Mouse (Mus musculus) CH12.LX (cell line): ENCODE data around the gene Slc22a13. TPM values are rescaled to one million over a fixed set of nuclear protein-coding genes. Genes with fewer than 3 reads are reported as not detected.

Experiments
- DNase-seq: peaks from one replicate; pipeline ENCODE4 v3.0.0-alpha.2; 2013; ENCODE audit errors: extremely low read depth
- H3K27ac ChIP-seq: 2 replicates; pipeline ENCODE4 v1.5.1; 2012; ENCODE audit warnings: low read depth, mild to moderate bottlenecking, control low read depth, moderate library complexity; ENCODE audit not compliant: insufficient read depth
- H3K27me3 ChIP-seq: replicated peaks from 2 replicates; pipeline ENCODE3; 2012; ENCODE audit warnings: inconsistent platforms
- H3K36me3 ChIP-seq, 2 experiments: replicated peaks in 1 of 2; 2 replicates each; pipeline versions ENCODE3 to v1.6.1; 2012; ENCODE audit warnings: inconsistent platforms in 1 of 2, low read length in 1 of 2, mild to moderate bottlenecking in 1 of 2, mixed read lengths in 1 of 2, moderate library complexity in 1 of 2; ENCODE audit not compliant: control insufficient read depth in 1 of 2, insufficient read depth in 1 of 2
- H3K4me1 ChIP-seq, 2 experiments: 2 replicates each; pipeline ENCODE4 v1.6.1; 2012; ENCODE audit warnings: inconsistent platforms in 1 of 2, moderate library complexity in 1 of 2; ENCODE audit not compliant: insufficient read depth in 2 of 2, control insufficient read depth in 1 of 2
- H3K4me2 ChIP-seq: 2 replicates; pipeline ENCODE4 v1.6.1; 2012; ENCODE audit warnings: low read depth, mild to moderate bottlenecking, control low read depth; ENCODE audit not compliant: poor library complexity, insufficient read depth, severe bottlenecking
- H3K4me3 ChIP-seq, 3 experiments: fragments of 150-350 bp in 1 of 3; sonication (generic) in 1 of 3; replicated peaks in 1 of 3; 2 replicates each; pipeline versions ENCODE3 to v1.5.1; 2011 to 2012; ENCODE audit warnings: low read depth in 2 of 3, low read length in 2 of 3, mild to moderate bottlenecking in 2 of 3, moderate library complexity in 2 of 3, control low read depth in 1 of 3, improper control_type of control experiment in 1 of 3, inconsistent platforms in 1 of 3, mixed read lengths in 1 of 3; ENCODE audit not compliant: poor library complexity in 1 of 3
- H3K79me2 ChIP-seq: replicated peaks from 2 replicates; pipeline ENCODE4 v1.6.1; 2012; ENCODE audit warnings: mild to moderate bottlenecking, moderate library complexity; ENCODE audit not compliant: control insufficient read depth, poor library complexity, insufficient read depth, severe bottlenecking; ENCODE audit errors: extremely low read depth
- H3K9ac ChIP-seq: 2 replicates; pipeline ENCODE4 v1.6.1; 2012; ENCODE audit warnings: low read depth, mild to moderate bottlenecking, control low read depth, moderate library complexity; ENCODE audit not compliant: insufficient read depth
- H3K9me3 ChIP-seq: replicated peaks from 2 replicates; pipeline ENCODE3; 2012; ENCODE audit warnings: low read length, inconsistent platforms, mixed read lengths
- CHD2 ChIP-seq: IDR thresholded peaks from 2 replicates; pipeline ENCODE4 v1.6.1; 2011; ENCODE audit warnings: low read length, improper control_type of control experiment
- CTCF ChIP-seq, 2 experiments: IDR thresholded peaks in 1 of 2; conservative IDR thresholded peaks in 1 of 2; 2 replicates each; pipeline ENCODE4 v1.5.1; 2011 to 2012; ENCODE audit warnings: low read depth in 2 of 2, low read length in 2 of 2, improper control_type of control experiment in 1 of 2, inconsistent platforms in 1 of 2, mild to moderate bottlenecking in 1 of 2, moderate library complexity in 1 of 2
- E2F4 ChIP-seq: IDR thresholded peaks from 2 replicates; pipeline ENCODE4 v1.6.1; 2011; ENCODE audit warnings: low read depth, low read length, improper control_type of control experiment; ENCODE audit not compliant: insufficient replicate concordance
- ELF1 ChIP-seq: IDR thresholded peaks from 2 replicates; pipeline ENCODE4 v1.6.1; 2014; ENCODE audit warnings: low read depth, mild to moderate bottlenecking, inconsistent platforms, low read length, improper control_type of control experiment
- HCFC1 ChIP-seq: IDR thresholded peaks from 2 replicates; pipeline ENCODE4 v1.6.1; 2012; ENCODE audit warnings: low read depth, mild to moderate bottlenecking, inconsistent platforms, low read length, improper control_type of control experiment
- IRF4 ChIP-seq: IDR thresholded peaks from 2 replicates; pipeline ENCODE4 v1.6.1; 2014; ENCODE audit warnings: low read depth, mild to moderate bottlenecking, inconsistent platforms, low read length, improper control_type of control experiment
- JUN ChIP-seq: IDR thresholded peaks from 2 replicates; pipeline ENCODE4 v1.6.1; 2011; ENCODE audit warnings: low read depth, mild to moderate bottlenecking, low read length, improper control_type of control experiment, moderate library complexity; ENCODE audit not compliant: insufficient read depth
- JUND ChIP-seq: conservative IDR thresholded peaks from 2 replicates; pipeline ENCODE4 v1.6.1; 2011; ENCODE audit warnings: low read depth, low read length, improper control_type of control experiment
- KAT2A ChIP-seq: IDR thresholded peaks from 2 replicates; pipeline ENCODE4 v1.6.1; 2012; ENCODE audit warnings: low read length, improper control_type of control experiment, inconsistent platforms; ENCODE audit not compliant: insufficient replicate concordance
- MAFK ChIP-seq: IDR thresholded peaks from 2 replicates; pipeline ENCODE4 v1.6.1; 2011; ENCODE audit warnings: low read length, improper control_type of control experiment; ENCODE audit not compliant: insufficient replicate concordance
- MAZ ChIP-seq: IDR thresholded peaks from 2 replicates; pipeline ENCODE4 v1.6.1; 2012; ENCODE audit warnings: low read depth, mild to moderate bottlenecking, inconsistent platforms, low read length, improper control_type of control experiment, moderate library complexity
- MEF2A ChIP-seq: IDR thresholded peaks from 2 replicates; pipeline ENCODE4 v1.6.1; 2014; ENCODE audit warnings: low read depth, mild to moderate bottlenecking, inconsistent platforms, low read length, improper control_type of control experiment, borderline replicate concordance
- MYC ChIP-seq: IDR thresholded peaks from 2 replicates; pipeline ENCODE4 v1.6.1; 2011; ENCODE audit warnings: low read depth, mild to moderate bottlenecking, improper control_type of control experiment, low read length
- NELFE ChIP-seq: IDR thresholded peaks from 2 replicates; pipeline ENCODE4 v1.6.1; 2011; ENCODE audit warnings: low read depth, low read length, improper control_type of control experiment
- NRF1 ChIP-seq: IDR thresholded peaks from 2 replicates; pipeline ENCODE4 v1.6.1; 2014; ENCODE audit warnings: low read depth, mild to moderate bottlenecking, inconsistent platforms, low read length, improper control_type of control experiment, moderate library complexity
- PAX5 ChIP-seq: IDR thresholded peaks from 2 replicates; pipeline ENCODE4 v1.6.1; 2012; ENCODE audit warnings: low read length, inconsistent platforms, mixed read lengths
- POLR2A ChIP-seq: IDR thresholded peaks from 2 replicates; pipeline ENCODE4 v1.6.1; 2011; ENCODE audit warnings: low read depth, mild to moderate bottlenecking, improper control_type of control experiment, low read length
- POLR2AphosphoS2 ChIP-seq: IDR thresholded peaks from 2 replicates; pipeline ENCODE4 v1.6.1; 2011; ENCODE audit warnings: low read depth, low read length, improper control_type of control experiment
- TBP ChIP-seq: conservative IDR thresholded peaks from 2 replicates; pipeline ENCODE4 v1.6.1; 2011; ENCODE audit warnings: low read depth, low read length, improper control_type of control experiment
- TCF12 ChIP-seq: IDR thresholded peaks from 2 replicates; pipeline ENCODE4 v1.6.1; 2014; ENCODE audit warnings: low read depth, mild to moderate bottlenecking, inconsistent platforms, low read length, improper control_type of control experiment
- UBTF ChIP-seq: IDR thresholded peaks from 2 replicates; pipeline ENCODE4 v1.6.1; 2012; ENCODE audit warnings: low read depth, mild to moderate bottlenecking, inconsistent platforms, low read length, improper control_type of control experiment, moderate library complexity
- USF1 ChIP-seq: IDR thresholded peaks from 2 replicates; pipeline ENCODE4 v1.6.1; 2014; ENCODE audit warnings: low read depth, mild to moderate bottlenecking, inconsistent platforms, low read length, improper control_type of control experiment
- ZC3H11A ChIP-seq: IDR thresholded peaks from 2 replicates; pipeline ENCODE4 v1.6.1; 2012; ENCODE audit warnings: low read depth, mild to moderate bottlenecking, inconsistent platforms, low read length, improper control_type of control experiment
- ZKSCAN1 ChIP-seq: IDR thresholded peaks from 2 replicates; pipeline ENCODE4 v1.6.1; 2012; ENCODE audit warnings: low read depth, inconsistent platforms, low read length, improper control_type of control experiment, borderline replicate concordance
- ZMIZ1 ChIP-seq: IDR thresholded peaks from 2 replicates; pipeline ENCODE4 v1.6.1; 2012; ENCODE audit warnings: low read depth, mild to moderate bottlenecking, inconsistent platforms, low read length, improper control_type of control experiment
- dilution Hi-C: fragments of 300-500 bp; cut with MboI; formaldehyde crosslinking; loops from 2 replicates; pipeline ENCODE4 v1.14.3; 2020; ENCODE audit warnings: low sequenced_read_pairs; ENCODE audit not compliant: extremely low pct_unique_long_range_greater_than_20kb, extremely low pct_ligation_motif_present
- in situ Hi-C: fragments of 300-500 bp; cut with MboI; formaldehyde crosslinking; loops from 3 replicates; pipeline ENCODE4 v1.14.3; 2019; ENCODE audit warnings: low sequenced_read_pairs, low pct_ligation_motif_present, low pct_unique_long_range_greater_than_20kb, mixed read lengths
- polyA plus RNA-seq: library from polyadenylated mRNA; unstranded; fragments of >175 nt; gene quantifications from 2 replicates; pipeline ENCODE4 v1.2.1, GENCODE M21; 2012; ENCODE audit warnings: low read depth; ENCODE audit not compliant: insufficient read length
- total RNA-seq, 2 experiments: library from RNA; depleted of rRNA; stranded (reverse); fragments of 300-350 nt in 1 of 2; fragments of >200 nt in 1 of 2; gene quantifications; 2 replicates each; pipeline ENCODE4 v1.2.3; 2012 to 2014

Gene Slc22a13
- total and polyA plus RNA-seq, 3 experiments = not detected

DNA sequence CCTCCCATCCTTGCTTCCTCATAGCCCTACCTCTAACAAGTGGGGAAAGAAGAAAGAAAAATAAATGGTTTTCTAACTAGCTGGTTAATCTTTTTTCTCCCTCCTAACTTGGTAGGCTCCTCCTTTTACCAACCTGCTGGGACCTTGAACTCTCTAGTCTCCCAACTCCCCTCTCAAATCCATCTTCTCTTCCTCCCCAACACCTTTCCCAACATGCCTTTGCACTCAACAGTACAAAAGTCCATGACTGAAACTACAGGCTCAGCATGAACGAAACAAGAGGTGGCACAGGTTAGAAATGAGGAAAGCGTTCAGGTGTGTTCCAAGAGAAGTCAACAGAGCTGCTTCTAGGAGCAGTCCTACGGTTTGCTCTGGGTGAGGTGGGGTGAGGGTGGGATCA is 30.4 kb upstream of the Slc22a13 start:
- Histone ChIP-seq H3K9ac (no peak overlapping the region), H3K4me1 (no peaks in the 10 kb centered on the region), H3K4me2 (no peak overlapping the region), H3K79me2 (no peaks in the 10 kb centered on the region), H3K9me3 (no peaks in the 10 kb centered on the region), H3K27ac (no peak overlapping the region), H3K36me3 (peaks cover 37 to 56% of the 10 kb centered on the region in 2 experiments), H3K27me3 (no peaks in the 10 kb centered on the region), H3K4me3 (no peak overlapping the region)
- in situ Hi-C loops (no loop called here), dilution Hi-C loops (no loop called here)
- TF ChIP-seq MYC (no peak), POLR2AphosphoS2 (no peak), IRF4 (no peak), ZC3H11A (no peak), UBTF (no peak), USF1 (no peak), ZKSCAN1 (no peak), HCFC1 (no peak), ELF1 (no peak), MEF2A (no peak), PAX5 (no peak), TCF12 (no peak), JUN (no peak), ZMIZ1 (no peak), CTCF (conservative IDR thresholded peaks at IDR 0.05 in 1 of 2, IDR thresholded peaks at IDR 0.05 in 1 of 2; ENCODE audit: low read depth in 2 of 2, low read length in 2 of 2) (no peak), E2F4 (no peak), NELFE (no peak), NRF1 (no peak), POLR2A (no peak)
- DNase-seq = no peak

DNA sequence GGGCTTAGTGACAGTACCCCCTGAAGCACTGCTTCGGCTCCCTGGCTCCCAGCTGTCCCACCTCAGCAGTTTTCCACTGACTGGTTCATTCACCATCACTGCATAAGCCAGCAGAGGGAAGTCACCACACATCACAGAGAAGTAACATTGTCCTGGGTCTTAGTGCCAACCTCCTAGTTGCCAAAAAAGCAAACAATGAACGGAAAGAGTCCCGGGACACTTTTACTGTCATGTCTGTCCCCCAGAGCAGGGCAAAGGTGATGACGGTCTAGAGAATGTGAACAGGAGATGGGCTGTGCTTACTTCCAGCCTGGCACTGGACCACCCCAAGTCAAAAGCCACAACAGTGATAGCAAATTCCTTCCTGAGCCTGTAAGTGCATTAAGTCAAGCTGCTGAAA is 29.9 kb upstream of the Slc22a13 start:
- Histone ChIP-seq H3K4me3 (no peak overlapping the region), H3K79me2 (no peaks in the 10 kb centered on the region), H3K9ac (no peak overlapping the region), H3K4me1 (no peaks in the 10 kb centered on the region), H3K27ac (no peak overlapping the region), H3K27me3 (no peaks in the 10 kb centered on the region), H3K4me2 (no peak overlapping the region), H3K36me3 (peaks cover 32 to 51% of the 10 kb centered on the region in 2 experiments), H3K9me3 (no peaks in the 10 kb centered on the region)
- no peak for DNase-seq
- in situ Hi-C loops = no loop called here
- dilution Hi-C loops = no loop called here
- TF ChIP-seq UBTF = no peak
- no peak for TF ChIP-seq IRF4
- TF ChIP-seq POLR2A = no peak
- TF ChIP-seq JUND = no peak
- no peak for TF ChIP-seq TBP
- TF ChIP-seq MEF2A = no peak
- TF ChIP-seq KAT2A = no peak
- TF ChIP-seq MAZ = no peak
- no peak for TF ChIP-seq CHD2
- TF ChIP-seq TCF12 = no peak
- TF ChIP-seq E2F4 = no peak
- TF ChIP-seq MAFK = no peak
